Mouse (Mus musculus) cerebellum, adult (tissue): ENCODE data around the gene 4930524B15Rik.
"Not testable (repeated sequence)": the region's sequence is repeated elsewhere in the genome, so short reads cannot be mapped to it uniquely, and the experiment has no call there.

ENCODE experiments used
- ATAC-seq: cut with Nextera tagmentation; 2 replicates; pipeline ENCODE4 v1.9.2; 2017; ENCODE audit warnings: mild to moderate bottlenecking, moderate library complexity, mixed read lengths; ENCODE audit not compliant: insufficient number of reproducible peaks, low FRiP score, low TSS enrichment

Gene 4930524B15Rik

GRCm38 (mm10) chr11:31965256-31966134 is at the start of gene 4930524B15Rik:
TSS of gene 4930524B15Rik (plus strand) at chr11:31965592.
- no peak for ATAC-seq

- no peak for ATAC-seq
Observed at GRCm38 (mm10) chr11:31917769-31918168, 47.6 kb upstream of the 4930524B15Rik start.

- ATAC-seq, result no peak
Observed at GRCm38 (mm10) chr11:31930051-31930450, 35.3 kb upstream of the 4930524B15Rik start.

- no peak for ATAC-seq
Observed at GRCm38 (mm10) chr11:31935652-31936051, 29.7 kb upstream of the 4930524B15Rik start.

- no peak for ATAC-seq
Observed at GRCm38 (mm10) chr11:31936910-31937525, 28.4 kb upstream of the 4930524B15Rik start.

- ATAC-seq, result peak; percentile 67
Observed at GRCm38 (mm10) chr11:31940898-31941639, 24.3 kb upstream of the 4930524B15Rik start.

- no peak for ATAC-seq
Observed at GRCm38 (mm10) chr11:31941640-31942638, 23.5 kb upstream of the 4930524B15Rik start.

GRCm38 (mm10) chr11:31945471-31945870 is 19.9 kb upstream of the 4930524B15Rik start:
- no peak for ATAC-seq

GRCm38 (mm10) chr11:31948462-31949330 is 16.7 kb upstream of the 4930524B15Rik start:
- ATAC-seq, result no peak

GRCm38 (mm10) chr11:31949331-31949785 is 16.0 kb upstream of the 4930524B15Rik start:
- peak; percentile 71 for ATAC-seq

- no peak for ATAC-seq
Observed at GRCm38 (mm10) chr11:31960071-31960470, 5.3 kb upstream of the 4930524B15Rik start.

- ATAC-seq, result no peak
Observed at GRCm38 (mm10) chr11:31963993-31964392, 1.4 kb upstream of the 4930524B15Rik start.

GRCm38 (mm10) chr11:31974132-31974531 is 8.7 kb downstream of the 4930524B15Rik start:
- no peak for ATAC-seq

GRCm38 (mm10) chr11:31974826-31975225 is 9.4 kb downstream of the 4930524B15Rik start:
- ATAC-seq, result no peak

- ATAC-seq, result no peak
Observed at GRCm38 (mm10) chr11:31975678-31976077, 10.3 kb downstream of the 4930524B15Rik start.

GRCm38 (mm10) chr11:31976137-31976536 is 10.7 kb downstream of the 4930524B15Rik start:
- no peak for ATAC-seq

GRCm38 (mm10) chr11:31980089-31980488 is 14.7 kb downstream of the 4930524B15Rik start:
- ATAC-seq, result not testable (repeated sequence)

GRCm38 (mm10) chr11:31981830-31982229 is 16.4 kb downstream of the 4930524B15Rik start:
- no peak for ATAC-seq
